Mouse (Mus musculus) MEL (cell line): ENCODE results near the gene Sept5. TPM values are rescaled to one million over a fixed set of nuclear protein-coding genes. Genes with fewer than 3 reads are reported as not detected.
A peak's percentile ranks its signal among the peaks of the same experiment; 100 is the strongest.

Experiments
- DNase-seq: peaks from one replicate; pipeline ENCODE4 v3.0.0; 2011; ENCODE audit warnings: low read depth, low spot score
- H3K27ac ChIP-seq: 2 replicates; pipeline ENCODE4 v1.5.1; 2012; ENCODE audit warnings: low read depth, mild to moderate bottlenecking, control low read depth, low read length, moderate library complexity; ENCODE audit not compliant: control insufficient read depth
- H3K27me3 ChIP-seq, 2 experiments: fragments of 150-350 bp in 1 of 2; sonication (generic) in 1 of 2; 2 replicates each; pipeline ENCODE4 v1.6.1; 2012; ENCODE audit warnings: low read length in 2 of 2, mild to moderate bottlenecking in 2 of 2, improper control_type of control experiment in 1 of 2, moderate library complexity in 1 of 2; ENCODE audit not compliant: insufficient read depth in 2 of 2, control insufficient read depth in 1 of 2
- H3K36me3 ChIP-seq, 2 experiments: 2 replicates each; pipeline ENCODE4 v1.6.1; 2012 to 2014; ENCODE audit warnings: low read length in 2 of 2, improper control_type of control experiment in 1 of 2, inconsistent platforms in 1 of 2, mild to moderate bottlenecking in 1 of 2; ENCODE audit not compliant: insufficient read depth in 2 of 2, control insufficient read depth in 1 of 2
- H3K4me1 ChIP-seq, 2 experiments: fragments of 150-350 bp in 1 of 2; sonication (generic) in 1 of 2; 2 replicates each; pipeline ENCODE4 v1.6.1; 2012; ENCODE audit warnings: low read length in 2 of 2, improper control_type of control experiment in 1 of 2, mild to moderate bottlenecking in 1 of 2; ENCODE audit not compliant: insufficient read depth in 2 of 2, control insufficient read depth in 1 of 2
- H3K4me3 ChIP-seq, 2 experiments: fragments of 150-350 bp in 1 of 2; sonication (generic) in 1 of 2; 2 replicates each; pipeline ENCODE4 v1.5.1; 2012; ENCODE audit warnings: low read depth in 2 of 2, low read length in 2 of 2, mild to moderate bottlenecking in 2 of 2, moderate library complexity in 2 of 2, control low read depth in 1 of 2, improper control_type of control experiment in 1 of 2; ENCODE audit not compliant: control insufficient read depth in 1 of 2, insufficient read depth in 1 of 2
- H3K79me2 ChIP-seq: 2 replicates; pipeline ENCODE4 v1.6.1; 2012; ENCODE audit warnings: mild to moderate bottlenecking, low read length, moderate library complexity; ENCODE audit not compliant: control insufficient read depth, poor library complexity, insufficient read depth
- H3K9ac ChIP-seq: 2 replicates; pipeline ENCODE4 v1.6.1; 2012; ENCODE audit warnings: low read depth, mild to moderate bottlenecking, control low read depth, low read length, moderate library complexity; ENCODE audit not compliant: control insufficient read depth, poor library complexity, severe bottlenecking
- H3K9me3 ChIP-seq: fragments of 150-350 bp; sonication (generic); replicated peaks from 2 replicates; pipeline ENCODE4 v1.6.1; 2012; ENCODE audit warnings: mild to moderate bottlenecking, low read length, improper control_type of control experiment, moderate library complexity; ENCODE audit not compliant: insufficient read depth
- BHLHE40 ChIP-seq: IDR thresholded peaks from 2 replicates; pipeline ENCODE4 v1.6.1; 2012; ENCODE audit warnings: low read depth, mild to moderate bottlenecking, inconsistent platforms, low read length, improper control_type of control experiment, borderline replicate concordance
- CTCF ChIP-seq, 3 experiments: IDR thresholded peaks in 2 of 3; conservative IDR thresholded peaks in 1 of 3; 2 replicates each; pipeline ENCODE4 v1.5.1; 2011 to 2012; ENCODE audit warnings: low read length in 3 of 3, low read depth in 2 of 3, mild to moderate bottlenecking in 2 of 3, improper control_type of control experiment in 1 of 3, inconsistent platforms in 1 of 3, mixed read lengths in 1 of 3, moderate library complexity in 1 of 3; ENCODE audit not compliant: control insufficient read depth in 1 of 3, insufficient read depth in 1 of 3, poor library complexity in 1 of 3, severe bottlenecking in 1 of 3
- ELF1 ChIP-seq: IDR thresholded peaks from 2 replicates; pipeline ENCODE4 v1.6.1; 2014; ENCODE audit warnings: low read depth, mild to moderate bottlenecking, inconsistent platforms, low read length, improper control_type of control experiment, moderate library complexity
- GATA1 ChIP-seq: IDR thresholded peaks from 2 replicates; pipeline ENCODE4 v1.6.1; 2011; ENCODE audit warnings: low read depth, low read length, improper control_type of control experiment
- HCFC1 ChIP-seq: IDR thresholded peaks from 2 replicates; pipeline ENCODE4 v1.6.1; 2012; ENCODE audit warnings: low read depth, mild to moderate bottlenecking, inconsistent platforms, low read length, improper control_type of control experiment, moderate library complexity
- JUND ChIP-seq: IDR thresholded peaks from 2 replicates; pipeline ENCODE4 v1.6.1; 2011; ENCODE audit warnings: low read depth, mild to moderate bottlenecking, improper control_type of control experiment, low read length
- KAT2A ChIP-seq: conservative IDR thresholded peaks from 2 replicates; pipeline ENCODE4 v1.6.1; 2012; ENCODE audit warnings: low read depth, low read length, improper control_type of control experiment, inconsistent platforms
- MAFK ChIP-seq: IDR thresholded peaks from 2 replicates; pipeline ENCODE4 v1.6.1; 2011; ENCODE audit warnings: low read depth, mild to moderate bottlenecking, low read length, improper control_type of control experiment, borderline replicate concordance
- MAZ ChIP-seq: IDR thresholded peaks from 2 replicates; pipeline ENCODE4 v1.6.1; 2012; ENCODE audit warnings: low read depth, mild to moderate bottlenecking, inconsistent platforms, low read length, improper control_type of control experiment
- MXI1 ChIP-seq: IDR thresholded peaks from 2 replicates; pipeline ENCODE4 v1.6.1; 2011; ENCODE audit warnings: mild to moderate bottlenecking, low read depth, low read length, improper control_type of control experiment
- MYB ChIP-seq: IDR thresholded peaks from 2 replicates; pipeline ENCODE4 v1.6.1; 2011; ENCODE audit warnings: mild to moderate bottlenecking, low read depth, low read length, improper control_type of control experiment
- MYC ChIP-seq: IDR thresholded peaks from 2 replicates; pipeline ENCODE4 v1.6.1; 2011; ENCODE audit warnings: low read depth, mild to moderate bottlenecking, low read length, improper control_type of control experiment, moderate library complexity
- NELFE ChIP-seq: IDR thresholded peaks from 2 replicates; pipeline ENCODE4 v1.6.1; 2011; ENCODE audit warnings: low read depth, low read length, improper control_type of control experiment
- NRF1 ChIP-seq: IDR thresholded peaks from 2 replicates; pipeline ENCODE4 v1.6.1; 2014; ENCODE audit warnings: low read depth, mild to moderate bottlenecking, inconsistent platforms, low read length, improper control_type of control experiment, moderate library complexity; ENCODE audit not compliant: poor library complexity, insufficient read depth, severe bottlenecking
- POLR2AphosphoS2 ChIP-seq: IDR thresholded peaks from 2 replicates; pipeline ENCODE4 v1.6.1; 2011; ENCODE audit warnings: low read length, improper control_type of control experiment
- POLR2AphosphoS5 ChIP-seq: IDR thresholded peaks from 2 replicates; pipeline ENCODE4 v1.6.1; 2012; ENCODE audit warnings: low read depth, borderline replicate concordance, mild to moderate bottlenecking, inconsistent platforms, low read length, moderate library complexity, mixed read lengths
- RAD21 ChIP-seq: IDR thresholded peaks from 2 replicates; pipeline ENCODE4 v1.6.1; 2011; ENCODE audit warnings: mild to moderate bottlenecking, low read depth, low read length, improper control_type of control experiment
- RCOR1 ChIP-seq: IDR thresholded peaks from 2 replicates; pipeline ENCODE4 v1.6.1; 2012; ENCODE audit warnings: low read depth, mild to moderate bottlenecking, inconsistent platforms, low read length, improper control_type of control experiment
- SIN3A ChIP-seq: IDR thresholded peaks from 2 replicates; pipeline ENCODE4 v1.6.1; 2012; ENCODE audit warnings: low read length, improper control_type of control experiment, inconsistent platforms
- SMC3 ChIP-seq: IDR thresholded peaks from 2 replicates; pipeline ENCODE4 v1.6.1; 2011; ENCODE audit warnings: low read depth, low read length, improper control_type of control experiment
- TBP ChIP-seq: IDR thresholded peaks from 2 replicates; pipeline ENCODE4 v1.8.0; 2011; ENCODE audit warnings: low read depth, low read length, improper control_type of control experiment
- TCF12 ChIP-seq: IDR thresholded peaks from 2 replicates; pipeline ENCODE4 v1.6.1; 2014; ENCODE audit warnings: low read depth, mild to moderate bottlenecking, inconsistent platforms, low read length, improper control_type of control experiment, moderate library complexity
- UBTF ChIP-seq: IDR thresholded peaks from 2 replicates; pipeline ENCODE4 v1.6.1; 2012; ENCODE audit warnings: low read depth, mild to moderate bottlenecking, inconsistent platforms, low read length, improper control_type of control experiment, moderate library complexity, borderline replicate concordance; ENCODE audit not compliant: insufficient read depth
- USF1 ChIP-seq: IDR thresholded peaks from 2 replicates; pipeline ENCODE4 v1.6.1; 2014; ENCODE audit warnings: low read depth, mild to moderate bottlenecking, inconsistent platforms, low read length, improper control_type of control experiment, moderate library complexity
- USF2 ChIP-seq, 2 experiments: IDR thresholded peaks; 2 replicates each; pipeline ENCODE4 v1.6.1; 2011 to 2012; ENCODE audit warnings: improper control_type of control experiment in 2 of 2, low read length in 2 of 2, borderline replicate concordance in 1 of 2, inconsistent platforms in 1 of 2, low read depth in 1 of 2, mild to moderate bottlenecking in 1 of 2; ENCODE audit not compliant: insufficient read depth in 1 of 2
- ZC3H11A ChIP-seq: IDR thresholded peaks from 2 replicates; pipeline ENCODE4 v1.6.1; 2012; ENCODE audit warnings: low read depth, mild to moderate bottlenecking, inconsistent platforms, low read length, improper control_type of control experiment
- ZMIZ1 ChIP-seq: IDR thresholded peaks from 2 replicates; pipeline ENCODE4 v1.6.1; 2012; ENCODE audit warnings: low read depth, mild to moderate bottlenecking, inconsistent platforms, low read length, improper control_type of control experiment, moderate library complexity
- ZNF384 ChIP-seq: IDR thresholded peaks from 2 replicates; pipeline ENCODE4 v1.6.1; 2012; ENCODE audit warnings: low read depth, mild to moderate bottlenecking, inconsistent platforms, low read length, improper control_type of control experiment
- polyA plus RNA-seq, 2 experiments: library from polyadenylated mRNA; stranded (reverse) in 1 of 2; unstranded in 1 of 2; fragments of >175 nt in 1 of 2; fragments of >200 nt in 1 of 2; gene quantifications; 2 replicates each; pipeline versions ENCODE4 v1.2.1 to v1.2.4; 2012; ENCODE audit warnings: low replicate concordance in 2 of 2, low read depth in 1 of 2; ENCODE audit not compliant: insufficient read length in 2 of 2, insufficient read depth in 1 of 2, missing spikeins in 1 of 2
- total RNA-seq: library from RNA; depleted of rRNA; stranded (reverse); fragments of 300-350 nt; gene quantifications from 2 replicates; pipeline ENCODE4 v1.2.3, GENCODE M21; 2012

Gene Sept5
- total and polyA plus RNA-seq, 3 experiments, result 7.4 to 29.3 TPM; not detected in 1

- no peak for DNase-seq
- H3K79me2 ChIP-seq, result peaks cover 1% of the 10 kb centered on the region; the same call in 1 of the 2 replicates
- H3K27me3 ChIP-seq, result no peaks in the 10 kb centered on the region
- TF ChIP-seq KAT2A, result no peak
- no peak for TF ChIP-seq USF2 (IDR thresholded peaks at IDR 0.05; ENCODE audit: borderline replicate concordance in 1 of 2, insufficient read depth in 1 of 2, low read depth in 1 of 2, low read length in 2 of 2)
- no peak for TF ChIP-seq NELFE
- TF ChIP-seq MXI1, result no peak
- no peak for TF ChIP-seq CTCF (IDR thresholded peaks at IDR 0.05 in 2 of 3, conservative IDR thresholded peaks at IDR 0.05 in 1 of 3; ENCODE audit: control insufficient read depth in 1 of 3, insufficient read depth in 1 of 3, low read depth in 2 of 3, low read length in 3 of 3, poor library complexity in 1 of 3, severe bottlenecking in 1 of 3)
- TF ChIP-seq BHLHE40, result no peak
- no peak overlapping the region for H3K27ac ChIP-seq
- no peak overlapping the region for H3K4me3 ChIP-seq
- H3K36me3 ChIP-seq, result peaks cover 0 to 7% of the 10 kb centered on the region in 2 experiments; a peak in 2 of 4 replicates
- H3K4me1 ChIP-seq, result peaks cover 4 to 20% of the 10 kb centered on the region in 2 experiments
- H3K9ac ChIP-seq, result no peak overlapping the region
- no peaks in the 10 kb centered on the region for H3K9me3 ChIP-seq
These were observed 2.6 kb downstream of the Sept5 start for GRCm38 (mm10) chr16:18627163-18627562.

- Histone ChIP-seq H3K36me3 (peaks cover 0 to 7% of the 10 kb centered on the region in 2 experiments; a peak in 2 of 4 replicates), H3K9ac (peak within 1 kb of the TSS; percentile 66), H3K4me1 (peaks cover 4 to 20% of the 10 kb centered on the region in 2 experiments), H3K4me3 (peak within 1 kb of the TSS; percentile 20 to 38; a peak in 3 of 4 replicates), H3K27ac (no peak within 1 kb of the TSS), H3K9me3 (no peaks in the 10 kb centered on the region), H3K79me2 (peaks cover 1% of the 10 kb centered on the region; the same call in 1 of the 2 replicates), H3K27me3 (no peaks in the 10 kb centered on the region)
- peak; percentile 87 for DNase-seq
- TF ChIP-seq CTCF (IDR thresholded peaks at IDR 0.05 in 2 of 3, conservative IDR thresholded peaks at IDR 0.05 in 1 of 3; ENCODE audit: control insufficient read depth in 1 of 3, insufficient read depth in 1 of 3, low read depth in 2 of 3, low read length in 3 of 3, poor library complexity in 1 of 3, severe bottlenecking in 1 of 3) (peak; percentile 66 to 97 (median 84); a peak in 5 of 6 replicates), JUND (no peak), USF1 (no peak), SMC3 (peak; percentile 60), MXI1 (peak; percentile 14; the same call in 1 of the 2 replicates), ELF1 (no peak), ZMIZ1 (no peak), MYC (0 out of 2 replicates have a peak, but pooled peaks have one; percentile 56), USF2 (IDR thresholded peaks at IDR 0.05; ENCODE audit: borderline replicate concordance in 1 of 2, insufficient read depth in 1 of 2, low read depth in 1 of 2, low read length in 2 of 2) (no peak), UBTF (no peak), TBP (no peak), MAZ (peak; percentile 59; the same call in 1 of the 2 replicates), KAT2A (no peak), HCFC1 (no peak), GATA1 (no peak), POLR2AphosphoS5 (no peak), RCOR1 (no peak), BHLHE40 (no peak), TCF12 (0 out of 2 replicates have a peak, but pooled peaks have one; percentile 13), POLR2AphosphoS2 (no peak), NRF1 (no peak), MYB (no peak), ZC3H11A (no peak), ZNF384 (no peak), MAFK (no peak), RAD21 (peak; percentile 63), SIN3A (no peak; the same call in 1 of the 2 replicates)
These were observed 3.3 kb downstream of the Sept5 start, which contains the start of gene Gm49601 for GRCm38 (mm10) chr16:18626376-18626878. Gene Gm49601, minus strand, starts transcription at chr16:18626427.
